ENCODE assay signal across 12 mouse cellular contexts in the genomic region with DNA sequence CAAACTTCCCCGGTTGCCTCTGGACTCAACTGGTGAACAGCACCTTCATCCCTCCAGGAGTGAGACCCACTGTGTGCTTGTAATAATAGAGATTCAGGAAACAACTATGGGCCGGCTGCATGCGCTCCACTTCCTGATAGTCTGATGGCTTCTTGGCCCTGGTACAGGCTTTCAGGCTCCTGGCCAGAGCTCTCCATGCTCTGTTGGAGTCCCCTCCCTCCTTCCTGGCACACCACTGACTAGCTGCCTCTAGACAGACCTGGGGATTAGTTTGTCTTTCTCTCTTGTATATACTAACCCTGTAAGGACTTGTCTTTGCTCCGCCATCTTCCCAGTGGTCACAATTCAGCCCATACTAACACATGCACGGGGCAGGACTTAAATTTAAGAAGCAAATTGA.
DNase-seq lines count a peak whose midpoint lies in the region; ATAC-seq and TF ChIP-seq lines count a peak whose summit lies in the region.
"Had no signal": no experiment of that assay in that cellular context is flagged by ENCODE, and none has a peak within 500 bp of the region (broad histone marks: within the 10 kb centered on the region; RNA-seq: fewer than 3 reads in every experiment).

No protein-coding gene starts in this region.

- no peaks in the 10 kb centered on the region for H3K36me3 ChIP-seq in hindbrain, embryonic 16.5 days (ENCODE audit: control insufficient read depth, insufficient read depth, low read length)
- H3K36me3 ChIP-seq in hindbrain, embryonic 10.5 days = no peaks in the 10 kb centered on the region
- no peaks in the 10 kb centered on the region for H3K36me3 ChIP-seq in stomach, embryonic 16.5 days (ENCODE audit: control insufficient read depth, insufficient read depth, low read length)
- no peaks in the 10 kb centered on the region for H3K36me3 ChIP-seq in stomach, postnatal 0 days (ENCODE audit: control insufficient read depth, insufficient read depth, low read length)
- H3K36me3 ChIP-seq: embryonic facial prominence, embryonic 15.5 days; limb, embryonic 15.5 days; midbrain, embryonic 12.5 days had no signal

- peak; percentile 68 for ATAC-seq in hindbrain, embryonic 16.5 days
- 0 out of 2 replicates have a peak, but pooled peaks have one; percentile 37 for ATAC-seq in stomach, embryonic 16.5 days (ENCODE audit: insufficient read depth, low FRiP score)
- no peak for ATAC-seq in stomach, postnatal 0 days (ENCODE audit: low FRiP score, low TSS enrichment)

- H3K4me2 ChIP-seq in hindbrain, embryonic 16.5 days (ENCODE audit: low read length) = no peak overlapping the region
- H3K4me2 ChIP-seq in stomach, embryonic 16.5 days (ENCODE audit: low read depth, low read length) = no peak overlapping the region
- no peak overlapping the region for H3K4me2 ChIP-seq in stomach, postnatal 0 days (replicated peaks; ENCODE audit: low read depth)
- H3K4me2 ChIP-seq: embryonic facial prominence, embryonic 15.5 days; limb, embryonic 15.5 days; midbrain, embryonic 12.5 days had no signal

- TF ChIP-seq CTCF in stomach, postnatal 0 days (IDR thresholded peaks at IDR 0.05; ENCODE audit: low read depth) = no peak

- no peak overlapping the region for H3K27ac ChIP-seq in hindbrain, embryonic 16.5 days (ENCODE audit: low read depth, low read length)
- H3K27ac ChIP-seq in hindbrain, embryonic 10.5 days = no peak overlapping the region
- no peak overlapping the region for H3K27ac ChIP-seq in stomach, embryonic 16.5 days (ENCODE audit: low read length)
- no peak overlapping the region for H3K27ac ChIP-seq in stomach, postnatal 0 days (replicated peaks)
- H3K27ac ChIP-seq: embryonic facial prominence, embryonic 15.5 days; kidney, postnatal 0 days; limb, embryonic 15.5 days; midbrain, embryonic 12.5 days had no signal

- H3K9ac ChIP-seq in hindbrain, embryonic 16.5 days (ENCODE audit: low read depth, low read length) = no peak overlapping the region
- H3K9ac ChIP-seq in stomach, embryonic 16.5 days (ENCODE audit: low read length) = no peak overlapping the region
- H3K9ac ChIP-seq in stomach, postnatal 0 days (ENCODE audit: low read length) = no peak overlapping the region
- H3K9ac ChIP-seq: embryonic facial prominence, embryonic 15.5 days; limb, embryonic 15.5 days; midbrain, embryonic 12.5 days had no signal

- DNase-seq in adrenal gland, adult 2 months = peak; percentile 62
- no peak for DNase-seq in adrenal gland, postnatal 4 days (ENCODE audit: low spot score in 2 of 2)
- DNase-seq in hindbrain, embryonic 10.5 days (ENCODE audit: low spot score) = no peak
- DNase-seq in stomach, postnatal 0 days (ENCODE audit: low spot score) = no peak
- DNase-seq in spleen, adult 12 weeks (ENCODE audit: low spot score) = no peak
- no peak for DNase-seq in spleen, postnatal 36 days (ENCODE audit: low spot score in 2 of 2)

- no peak overlapping the region for H3K4me3 ChIP-seq in hindbrain, embryonic 16.5 days (ENCODE audit: low read length)
- H3K4me3 ChIP-seq in hindbrain, embryonic 10.5 days = no peak overlapping the region
- no peak overlapping the region for H3K4me3 ChIP-seq in stomach, embryonic 16.5 days (replicated peaks; ENCODE audit: low read length)
- no peak overlapping the region for H3K4me3 ChIP-seq in stomach, postnatal 0 days (ENCODE audit: low read depth, low read length)
- H3K4me3 ChIP-seq: embryonic facial prominence, embryonic 15.5 days; limb, embryonic 15.5 days; midbrain, embryonic 12.5 days had no signal

- no peaks in the 10 kb centered on the region for H3K27me3 ChIP-seq in hindbrain, embryonic 16.5 days (replicated peaks; ENCODE audit: control insufficient read depth, insufficient read depth, low read length)
- no peaks in the 10 kb centered on the region for H3K27me3 ChIP-seq in hindbrain, embryonic 10.5 days (ENCODE audit: insufficient read depth, poor library complexity, severe bottlenecking)
- no peaks in the 10 kb centered on the region for H3K27me3 ChIP-seq in stomach, embryonic 16.5 days (ENCODE audit: control insufficient read depth, insufficient read depth, low read length)
- no peaks in the 10 kb centered on the region for H3K27me3 ChIP-seq in stomach, postnatal 0 days (ENCODE audit: control insufficient read depth, insufficient read depth, low read length)
- H3K27me3 ChIP-seq: embryonic facial prominence, embryonic 15.5 days; limb, embryonic 15.5 days; midbrain, embryonic 12.5 days had no signal

- no peaks in the 10 kb centered on the region for H3K4me1 ChIP-seq in hindbrain, embryonic 16.5 days (ENCODE audit: control insufficient read depth, insufficient read depth, low read depth, low read length)
- no peaks in the 10 kb centered on the region; the same call in 1 of the 2 replicates for H3K4me1 ChIP-seq in hindbrain, embryonic 10.5 days (replicated peaks)
- H3K4me1 ChIP-seq in stomach, embryonic 16.5 days (ENCODE audit: control insufficient read depth, insufficient read depth, low read length) = no peaks in the 10 kb centered on the region
- no peaks in the 10 kb centered on the region for H3K4me1 ChIP-seq in stomach, postnatal 0 days (replicated peaks; ENCODE audit: control insufficient read depth, insufficient read depth)
- H3K4me1 ChIP-seq: embryonic facial prominence, embryonic 15.5 days; midbrain, embryonic 12.5 days had no signal

- TF ChIP-seq EP300 in stomach, postnatal 0 days (optimal IDR thresholded peaks at IDR 0.05) = no peak

- WGBS in hindbrain, embryonic 16.5 days = 72% methylated on average over 5 of the region's 5 CpGs
- WGBS in hindbrain, embryonic 10.5 days = 86% methylated on average over 5 of the region's 5 CpGs
- 73% methylated on average over 5 of the region's 5 CpGs for WGBS in stomach, embryonic 16.5 days
- 61% methylated on average over 5 of the region's 5 CpGs for WGBS in stomach, postnatal 0 days

- no peaks in the 10 kb centered on the region; the same call in 1 of the 2 replicates for H3K9me3 ChIP-seq in hindbrain, embryonic 16.5 days (ENCODE audit: control insufficient read depth, low read length)
- H3K9me3 ChIP-seq in hindbrain, embryonic 10.5 days = no peaks in the 10 kb centered on the region
- no peaks in the 10 kb centered on the region for H3K9me3 ChIP-seq in stomach, embryonic 16.5 days (replicated peaks; ENCODE audit: control insufficient read depth, low read length)
- H3K9me3 ChIP-seq in stomach, postnatal 0 days (ENCODE audit: control insufficient read depth, low read length) = no peaks in the 10 kb centered on the region
- H3K9me3 ChIP-seq: embryonic facial prominence, embryonic 15.5 days; limb, embryonic 15.5 days had no signal
